Mouse (Mus musculus) G1E (cell line): ENCODE measurements around the gene Slc25a33.

Source experiments
- CTCF ChIP-seq: IDR thresholded peaks from 2 replicates; pipeline ENCODE4 v1.5.1; 2012; ENCODE audit warnings: low read depth, low read length, inconsistent platforms, mixed read lengths
- GATA1 ChIP-seq: IDR thresholded peaks from 2 replicates; pipeline ENCODE4 v1.6.1; 2012; ENCODE audit warnings: borderline replicate concordance, low read length, inconsistent platforms, mixed read lengths
- POLR2AphosphoS5 ChIP-seq: IDR thresholded peaks from 2 replicates; pipeline ENCODE4 v1.6.1; 2012; ENCODE audit warnings: low read depth, low read length, inconsistent platforms; ENCODE audit not compliant: insufficient replicate concordance

- TF ChIP-seq CTCF = no peak
- TF ChIP-seq GATA1 = no peak
- no peak for TF ChIP-seq POLR2AphosphoS5
Observed at GRCm38 (mm10) chr4:149724916-149725470, 49.1 kb downstream of the Slc25a33 start.
